Mouse (Mus musculus): ENCODE results near the gene Cryzl2. TPM values are rescaled to one million over a fixed set of nuclear protein-coding genes. Genes with fewer than 3 reads are reported as not detected.
A peak's percentile ranks its signal among the peaks of the same experiment; 100 is the strongest.

The Cryzl2 gene
- total RNA-seq, 4 experiments from 2014 or later, result 9.6 to 11.9 (median 10.7) TPM

DNA sequence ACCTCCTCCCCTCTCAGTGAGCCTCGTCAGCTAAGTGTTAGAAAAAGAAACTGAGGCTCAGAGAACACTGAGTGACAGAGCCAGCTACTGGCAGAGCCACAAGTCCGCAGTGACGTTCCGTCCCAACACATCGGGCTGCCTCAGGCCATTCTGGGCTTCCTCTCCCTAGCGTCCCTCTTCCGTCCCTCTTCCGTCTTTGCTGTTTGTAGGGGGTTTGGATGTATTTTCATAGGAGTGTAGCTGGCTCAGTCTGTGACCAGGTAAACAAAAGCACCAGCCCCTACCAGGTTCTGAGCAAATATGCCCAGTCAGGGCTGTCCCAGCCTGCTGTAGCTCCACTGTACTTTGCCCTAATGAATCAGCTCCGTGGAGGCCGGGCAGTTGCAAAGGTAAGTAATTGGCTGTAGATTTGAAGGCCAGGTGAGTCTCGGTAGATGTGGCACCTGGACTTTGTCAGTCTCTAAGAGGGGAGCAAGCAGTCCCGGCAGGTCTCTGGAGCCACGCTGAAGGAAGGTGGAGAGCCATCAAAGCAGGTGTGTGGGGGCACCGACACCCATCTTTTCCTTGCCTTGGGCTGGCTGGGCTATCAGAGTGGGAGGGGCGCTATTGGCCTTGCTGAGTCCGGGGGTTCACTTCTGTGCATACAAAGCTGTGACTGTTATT, 67.4 kb downstream of the Cryzl2 start:
- no peak for DNase-seq (ENCODE audit: low spot score)

DNA sequence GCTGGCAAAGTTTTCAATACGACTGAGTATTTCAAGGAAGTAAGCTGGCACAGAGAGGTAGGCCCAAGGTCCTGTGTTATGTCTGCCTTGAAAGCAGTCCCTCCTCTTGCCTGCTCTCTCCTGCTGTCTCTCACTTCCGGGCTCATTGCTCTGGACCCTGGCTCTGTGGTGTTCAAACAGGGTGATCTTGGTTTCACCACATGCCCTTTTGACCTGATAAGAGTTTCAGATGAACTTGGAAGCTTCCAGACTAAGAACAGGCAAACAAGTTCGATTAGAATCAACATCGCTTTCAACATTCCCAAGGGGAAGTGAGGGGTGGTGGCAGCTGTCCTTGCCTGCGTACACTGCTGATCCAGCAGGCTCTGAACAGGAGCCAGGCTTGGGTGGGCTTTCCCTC, 68.2 kb downstream of the Cryzl2 start:
- DNase-seq (ENCODE audit: low spot score), result no peak

DNA sequence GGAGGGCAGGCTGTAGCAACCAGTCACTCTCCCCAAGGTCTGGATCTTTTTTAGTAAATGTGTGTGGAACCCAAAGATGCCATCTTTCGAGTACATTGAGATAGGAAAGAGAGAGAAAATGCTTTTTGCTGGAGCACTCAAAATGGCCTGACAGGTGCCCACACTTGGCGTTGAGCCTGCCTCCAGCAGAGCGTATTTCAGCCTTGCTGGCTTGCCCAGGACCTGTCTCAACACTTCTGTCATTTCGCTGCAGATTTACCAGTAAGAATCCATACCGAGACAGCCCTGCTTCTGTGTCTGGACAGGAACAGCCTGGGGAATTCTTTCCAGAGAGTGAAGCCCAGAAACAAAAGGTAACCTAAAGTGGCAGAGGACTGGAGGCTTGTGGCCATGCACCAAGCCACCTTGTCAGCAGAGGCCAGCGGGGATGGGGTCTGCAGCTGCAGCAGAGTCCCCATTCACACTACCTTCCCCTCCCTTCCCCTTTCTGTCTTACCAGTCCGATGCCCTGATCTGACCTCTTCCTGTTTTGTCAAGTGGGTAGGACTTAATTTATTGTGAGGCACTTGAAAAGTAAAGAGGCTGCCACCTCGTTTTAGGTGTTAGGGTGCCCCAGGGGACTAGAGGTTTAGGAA, 74.6 kb downstream of the Cryzl2 start:
- no peak for DNase-seq (ENCODE audit: low spot score)

DNA sequence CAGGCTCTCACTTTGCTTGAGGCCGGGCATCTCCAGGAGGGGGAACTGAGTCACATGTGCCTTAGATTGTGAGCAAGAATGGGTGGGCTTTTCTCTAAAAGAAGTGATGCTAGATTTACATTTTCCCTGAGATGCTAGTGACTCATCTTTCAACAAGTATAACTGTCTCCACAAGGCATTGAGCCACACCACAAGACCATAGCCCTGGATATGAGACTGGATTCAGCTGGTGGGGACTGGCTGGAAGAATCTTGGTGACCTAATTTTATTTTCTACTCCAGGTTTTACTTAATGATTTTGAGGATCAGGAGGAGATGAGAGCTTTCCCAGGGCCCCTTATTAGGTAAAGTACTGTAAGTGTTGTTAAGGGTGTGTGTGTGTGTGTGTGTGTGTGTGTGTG, 77.2 kb downstream of the Cryzl2 start:
- no peak for DNase-seq (ENCODE audit: low spot score)

DNA sequence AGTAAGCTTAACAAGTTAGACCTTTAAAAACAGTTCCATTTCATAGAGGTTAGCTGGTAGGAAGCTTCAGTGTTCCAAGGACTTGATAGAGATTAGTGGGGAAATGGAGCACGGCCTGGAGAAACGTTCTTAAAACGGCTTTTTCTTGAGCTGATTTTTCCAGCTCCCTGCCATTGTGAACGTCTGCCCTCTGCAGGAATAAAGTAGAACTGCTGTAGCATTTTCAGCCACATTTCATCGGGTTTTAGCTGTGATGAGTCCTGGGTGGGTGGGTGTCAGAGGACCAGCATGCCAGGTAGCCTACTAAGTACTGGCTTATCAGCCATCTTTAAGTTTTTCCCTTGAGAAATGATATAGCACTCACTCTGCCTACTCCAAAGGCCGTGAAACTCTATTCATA, 78.1 kb downstream of the Cryzl2 start:
- DNase-seq (ENCODE audit: low spot score), result peak; percentile 45

DNA sequence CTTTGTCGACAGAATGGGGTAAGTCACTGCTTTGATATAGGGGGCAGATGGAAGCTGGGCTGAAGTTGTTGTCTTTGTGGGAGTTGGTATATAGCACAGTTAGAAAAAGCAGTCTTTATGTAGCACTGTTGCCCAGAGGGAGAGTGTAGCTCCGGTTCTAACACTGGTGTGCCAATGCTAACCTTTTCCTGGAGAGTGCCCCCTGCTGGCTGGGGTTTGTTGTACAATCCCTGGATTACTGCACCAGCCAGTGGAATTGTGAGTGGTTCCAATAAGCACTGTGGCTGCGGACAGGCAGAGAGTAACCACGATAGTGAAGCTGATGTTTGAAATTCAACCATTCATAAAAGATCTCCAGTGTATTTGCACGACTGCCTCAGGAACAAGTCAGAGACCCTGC, 79.3 kb downstream of the Cryzl2 start:
- DNase-seq (ENCODE audit: low spot score), result no peak

Other genes with a start within 250 kb of the Cryzl2 start
- gene Rasal2, start 46.0 kb upstream of the Cryzl2 start, total RNA-seq (2022), result 10 to 100 TPM; 20.2 to 26.5 (median 21.6) TPM
- gene Sec16b, start 48.2 kb downstream of the Cryzl2 start, total RNA-seq (2022), result 1 to 10 TPM in 1 of 4 experiments, under 1 TPM in 3; 0.82 to 1.9 (median 0.86) TPM

All from heart, adult 8-10 months (tissue).